Mouse (Mus musculus) MEL (cell line): ENCODE results near the gene Tia1.

Source experiments
- CTCF ChIP-seq, 3 experiments: IDR thresholded peaks in 2 of 3; conservative IDR thresholded peaks in 1 of 3; 2 replicates each; pipeline ENCODE4 v1.5.1; 2011 to 2012; ENCODE audit warnings: low read length in 3 of 3, low read depth in 2 of 3, mild to moderate bottlenecking in 2 of 3, improper control_type of control experiment in 1 of 3, inconsistent platforms in 1 of 3, mixed read lengths in 1 of 3, moderate library complexity in 1 of 3; ENCODE audit not compliant: control insufficient read depth in 1 of 3, insufficient read depth in 1 of 3, poor library complexity in 1 of 3, severe bottlenecking in 1 of 3
- MXI1 ChIP-seq: IDR thresholded peaks from 2 replicates; pipeline ENCODE4 v1.6.1; 2011; ENCODE audit warnings: mild to moderate bottlenecking, low read depth, low read length, improper control_type of control experiment
- MYC ChIP-seq: IDR thresholded peaks from 2 replicates; pipeline ENCODE4 v1.6.1; 2011; ENCODE audit warnings: low read depth, mild to moderate bottlenecking, low read length, improper control_type of control experiment, moderate library complexity
- POLR2A ChIP-seq, 2 experiments: IDR thresholded peaks; 2 replicates each; pipeline ENCODE4 v1.6.1; 2011 to 2012; ENCODE audit warnings: low read length in 2 of 2, mild to moderate bottlenecking in 2 of 2, control low read depth in 1 of 2, improper control_type of control experiment in 1 of 2, low read depth in 1 of 2, moderate library complexity in 1 of 2; ENCODE audit not compliant: control insufficient read depth in 1 of 2, insufficient read depth in 1 of 2, poor library complexity in 1 of 2

- TF ChIP-seq MXI1 = no peak
- no peak for TF ChIP-seq POLR2A (IDR thresholded peaks at IDR 0.05; ENCODE audit: control insufficient read depth in 1 of 2, insufficient read depth in 1 of 2, low read depth in 1 of 2, low read length in 2 of 2, poor library complexity in 1 of 2)
- TF ChIP-seq CTCF (IDR thresholded peaks at IDR 0.05 in 2 of 3, conservative IDR thresholded peaks at IDR 0.05 in 1 of 3; ENCODE audit: control insufficient read depth in 1 of 3, insufficient read depth in 1 of 3, low read depth in 2 of 3, low read length in 3 of 3, poor library complexity in 1 of 3, severe bottlenecking in 1 of 3) = no peak
- TF ChIP-seq MYC = no peak
These were observed 43.3 kb upstream of the Tia1 start for GRCm38 (mm10) chr6:86360691-86361090.
